In genomic region chr1:137195065-137195620, GRCm38 (mm10) we compare ENCODE assay signal across 23 mouse cellular contexts.
DNase-seq lines count a peak whose midpoint lies in the region; ATAC-seq lines count a peak whose summit lies in the region.
"Had no signal": no experiment of that assay in that cellular context is flagged by ENCODE, and none has a peak within 500 bp of the region (broad histone marks: within the 10 kb centered on the region; RNA-seq: fewer than 3 reads in every experiment).

No protein-coding gene starts in this region.

- H3K4me3 ChIP-seq in kidney, embryonic 15.5 days (replicated peaks), result no peak overlapping the region
- H3K4me3 ChIP-seq in forebrain, embryonic 10.5 days, result no peak overlapping the region
- H3K4me3 ChIP-seq: embryonic facial prominence, embryonic 13.5 days; forebrain, embryonic 13.5 days; heart, embryonic 15.5 days; hindbrain, embryonic 13.5 days had no signal

- no peaks in the 10 kb centered on the region for H3K9me3 ChIP-seq in kidney, embryonic 15.5 days (replicated peaks)
- no peaks in the 10 kb centered on the region for H3K9me3 ChIP-seq in forebrain, embryonic 10.5 days
- H3K9me3 ChIP-seq: embryonic facial prominence, embryonic 13.5 days; forebrain, embryonic 13.5 days; heart, embryonic 15.5 days; hindbrain, embryonic 13.5 days had no signal

- H3K36me3 ChIP-seq in kidney, embryonic 15.5 days, result no peaks in the 10 kb centered on the region
- no peaks in the 10 kb centered on the region for H3K36me3 ChIP-seq in forebrain, embryonic 10.5 days (replicated peaks)
- H3K36me3 ChIP-seq: embryonic facial prominence, embryonic 13.5 days; heart, embryonic 15.5 days; hindbrain, embryonic 13.5 days had no signal

- H3K27ac ChIP-seq in kidney, embryonic 15.5 days, result peak overlapping the region; percentile 58; the same call in 1 of the 2 replicates
- no peak overlapping the region for H3K27ac ChIP-seq in forebrain, embryonic 10.5 days
- H3K27ac ChIP-seq: embryonic facial prominence, embryonic 13.5 days; forebrain, embryonic 13.5 days; heart, embryonic 15.5 days; hindbrain, embryonic 13.5 days had no signal

- no peaks in the 10 kb centered on the region for H3K4me1 ChIP-seq in kidney, embryonic 15.5 days
- H3K4me1 ChIP-seq in forebrain, embryonic 10.5 days, result no peaks in the 10 kb centered on the region
- H3K4me1 ChIP-seq: embryonic facial prominence, embryonic 13.5 days; forebrain, embryonic 13.5 days; heart, embryonic 15.5 days; hindbrain, embryonic 13.5 days had no signal

- H3K27me3 ChIP-seq in kidney, embryonic 15.5 days, result no peaks in the 10 kb centered on the region
- H3K27me3 ChIP-seq in forebrain, embryonic 10.5 days (ENCODE audit: poor library complexity, severe bottlenecking), result no peaks in the 10 kb centered on the region
- H3K27me3 ChIP-seq: CH12.LX; embryonic facial prominence, embryonic 13.5 days; forebrain, embryonic 13.5 days; heart, embryonic 15.5 days; hindbrain, embryonic 13.5 days; Patski had no signal

- 56% methylated on average over 3 of the region's 3 CpGs for WGBS in kidney, embryonic 15.5 days
- 83% methylated on average over 3 of the region's 3 CpGs for WGBS in forebrain, embryonic 10.5 days

- H3K9ac ChIP-seq in kidney, embryonic 15.5 days, result no peak overlapping the region
- H3K9ac ChIP-seq: embryonic facial prominence, embryonic 13.5 days; forebrain, embryonic 13.5 days; forebrain, postnatal 0 days; heart, embryonic 15.5 days; hindbrain, embryonic 13.5 days had no signal

- DNase-seq in kidney, adult 18-20 months, result peak; percentile 6
- no peak for DNase-seq in kidney, postnatal 4 days
- peak; percentile 29 to 71 for DNase-seq in kidney, adult 8-10 months
- DNase-seq in yolk sac, embryonic 10.5 days (ENCODE audit: low spot score), result peak; percentile 50
- no peak for DNase-seq in thymus, postnatal 36 days
- DNase-seq in forebrain, embryonic 10.5 days (ENCODE audit: extremely low spot score, low spot score), result no peak
- DNase-seq: adrenal gland, postnatal 14 days; cerebellum, adult 11-12 months; cerebellum, adult 9-10 months; cerebellum, postnatal 25 days; forebrain, postnatal 0 days; gastrocnemius, postnatal 36 days; heart, adult 18-20 months; heart, postnatal 14 days had no signal

- ATAC-seq in kidney, embryonic 15.5 days (replicated peaks; ENCODE audit: low FRiP score), result peak; percentile 77
- ATAC-seq: activated CD4-positive, CD25-positive, alpha-beta regulatory T cell, adult 4 months; forebrain, embryonic 13.5 days; forebrain, postnatal 0 days; Patski had no signal

- no peak overlapping the region for H3K4me2 ChIP-seq in kidney, embryonic 15.5 days
- H3K4me2 ChIP-seq: embryonic facial prominence, embryonic 13.5 days; forebrain, embryonic 13.5 days; heart, embryonic 11.5 days; heart, embryonic 15.5 days; hindbrain, embryonic 13.5 days had no signal

Comparison
In these comparisons a context has a peak if more than half of its experiments do, and no peak if none do; other contexts are left out.
1. DNase-seq: peak in kidney, adult 18-20 months (single experiment), kidney, adult 8-10 months (2 of 2) and yolk sac, embryonic 10.5 days (single experiment); none in kidney, postnatal 4 days (0 of 2), thymus, postnatal 36 days (0 of 2) and forebrain, embryonic 10.5 days (single experiment).